Mouse (Mus musculus) liver, embryonic 11.5 days (tissue): ENCODE results near the gene Dock7. TPM values are rescaled to one million over a fixed set of nuclear protein-coding genes. Genes with fewer than 3 reads are reported as not detected.

ENCODE experiments used
- ATAC-seq: fragments of 200-750 bp; cut with Nextera tagmentation; replicated peaks from 2 replicates; pipeline ENCODE4 v1.8.0; 2017; ENCODE audit warnings: moderate number of reproducible peaks, mild to moderate bottlenecking, moderate TSS enrichment, moderate library complexity; ENCODE audit not compliant: low FRiP score
- DNase-seq: peaks from one replicate; pipeline ENCODE4 v3.0.0-alpha.2; 2017; ENCODE audit warnings: low spot score
- H3K27ac ChIP-seq: fragments of 300-500 bp; sonication (generic); 2 replicates; pipeline ENCODE4 v1.5.1; 2014; ENCODE audit warnings: mild to moderate bottlenecking, low read depth, low read length, control low read depth
- H3K27me3 ChIP-seq: fragments of 300-500 bp; sonication (generic); replicated peaks from 2 replicates; pipeline ENCODE4 v1.6.1; 2014; ENCODE audit warnings: low read length, mixed read lengths; ENCODE audit not compliant: control insufficient read depth, insufficient read depth
- H3K36me3 ChIP-seq: fragments of 300-500 bp; sonication (generic); 2 replicates; pipeline ENCODE4 v1.6.1; 2014; ENCODE audit warnings: mild to moderate bottlenecking, low read length, moderate library complexity, mixed read lengths; ENCODE audit not compliant: control insufficient read depth, insufficient read depth
- H3K4me1 ChIP-seq: fragments of 300-500 bp; sonication (generic); replicated peaks from 2 replicates; pipeline ENCODE4 v1.6.1; 2014; ENCODE audit warnings: low read length, mixed read lengths; ENCODE audit not compliant: control insufficient read depth, insufficient read depth
- H3K4me2 ChIP-seq: fragments of 300-500 bp; sonication (generic); 2 replicates; pipeline ENCODE4 v1.6.1; 2014; ENCODE audit warnings: mild to moderate bottlenecking, control low read depth, moderate library complexity
- H3K4me3 ChIP-seq: fragments of 300-500 bp; sonication (generic); 2 replicates; pipeline ENCODE4 v1.5.1; 2014; ENCODE audit warnings: low read depth, low read length, control low read depth
- H3K9ac ChIP-seq: fragments of 300-500 bp; sonication (generic); 2 replicates; pipeline ENCODE4 v1.6.1; 2014; ENCODE audit warnings: low read depth, low read length, control low read depth
- H3K9me3 ChIP-seq: fragments of 300-500 bp; sonication (generic); 2 replicates; pipeline ENCODE4 v1.6.1; 2016; ENCODE audit warnings: low read length, inconsistent platforms, mixed read lengths; ENCODE audit not compliant: control insufficient read depth
- WGBS: fragments of 180-500 bp; shearing (Covaris S2); extraction: QIAGEN DNeasy Blood & Tissue Kit; methylation state at CpG from one replicate; pipeline ENCODE4 v1.1.7; 2014; 5-methylcytosine and 5-hydroxymethylcytosine counted together
- polyA plus RNA-seq: library from polyadenylated mRNA; unstranded; fragments of >200 nt; fragmentation: Nextera tagmentation; extraction: Ambion mirVana; gene quantifications from 2 replicates; pipeline ENCODE4 v1.2.1, GENCODE M21; 2014

Gene Dock7
- polyA plus RNA-seq, 1 experiment from 2014 or later: 39.0 TPM

GRCm38 (mm10) chr4:99081169-99081568, 39.5 kb downstream of the Dock7 start:
- WGBS: 82% methylated on average over 1 of the region's 1 CpGs
- H3K9ac ChIP-seq: no peak overlapping the region
- no peak for DNase-seq

GRCm38 (mm10) chr4:99078005-99078404, 42.7 kb downstream of the Dock7 start:
- Histone ChIP-seq H3K36me3 (peaks cover 14% of the 10 kb centered on the region; the same call in 1 of the 2 replicates), H3K9ac (no peak overlapping the region), H3K27ac (no peak overlapping the region), H3K9me3 (no peaks in the 10 kb centered on the region), H3K4me3 (no peak overlapping the region), H3K27me3 (no peaks in the 10 kb centered on the region), H3K4me2 (no peak overlapping the region), H3K4me1 (no peaks in the 10 kb centered on the region)
- no peak for ATAC-seq
- DNase-seq: no peak
- WGBS: 70% methylated on average over 3 of the region's 3 CpGs

More at GRCm38 (mm10) chr4:99081169-99081568, 39.5 kb downstream of the Dock7 start:
- no peaks in the 10 kb centered on the region for H3K4me1 ChIP-seq
- no peak overlapping the region for H3K4me2 ChIP-seq
- ATAC-seq: no peak
- H3K27me3 ChIP-seq: no peaks in the 10 kb centered on the region
- no peaks in the 10 kb centered on the region for H3K9me3 ChIP-seq
- H3K27ac ChIP-seq: no peak overlapping the region
- H3K4me3 ChIP-seq: no peak overlapping the region
- peaks cover 9% of the 10 kb centered on the region; the same call in 1 of the 2 replicates for H3K36me3 ChIP-seq

- ATAC-seq (no peak), DNase-seq (no peak)
- Histone ChIP-seq H3K27ac (no peak overlapping the region), H3K4me1 (no peaks in the 10 kb centered on the region), H3K4me2 (no peak overlapping the region), H3K4me3 (no peak overlapping the region), H3K9me3 (no peaks in the 10 kb centered on the region), H3K36me3 (peaks cover 14% of the 10 kb centered on the region; the same call in 1 of the 2 replicates), H3K27me3 (no peaks in the 10 kb centered on the region), H3K9ac (no peak overlapping the region)
- 84% methylated on average over 6 of the region's 6 CpGs for WGBS
Measured at GRCm38 (mm10) chr4:99068806-99069205, 51.9 kb downstream of the Dock7 start.

GRCm38 (mm10) chr4:99064524-99064923, 56.2 kb downstream of the Dock7 start:
- Histone ChIP-seq H3K4me1 (no peaks in the 10 kb centered on the region), H3K27me3 (no peaks in the 10 kb centered on the region), H3K4me2 (no peak overlapping the region), H3K36me3 (peaks cover 10% of the 10 kb centered on the region; the same call in 1 of the 2 replicates), H3K27ac (no peak overlapping the region), H3K9me3 (no peaks in the 10 kb centered on the region), H3K9ac (no peak overlapping the region), H3K4me3 (no peak overlapping the region)
- 71% methylated on average over 5 of the region's 5 CpGs for WGBS
- no peak for ATAC-seq
- no peak for DNase-seq

GRCm38 (mm10) chr4:99048581-99048980, 72.1 kb downstream of the Dock7 start:
- Histone ChIP-seq H3K4me2 (no peak overlapping the region), H3K9ac (no peak overlapping the region), H3K9me3 (no peaks in the 10 kb centered on the region), H3K27me3 (no peaks in the 10 kb centered on the region), H3K4me1 (peaks cover 9% of the 10 kb centered on the region), H3K27ac (no peak overlapping the region), H3K36me3 (0 out of 2 replicates have a peak, but pooled peaks cover 2% of the 10 kb centered on the region), H3K4me3 (no peak overlapping the region)
- DNase-seq (no peak), ATAC-seq (no peak)
- WGBS: 84% methylated on average over 2 of the region's 2 CpGs

- WGBS: 87% methylated on average over 3 of the region's 3 CpGs
- ATAC-seq: no peak
- peaks cover 9% of the 10 kb centered on the region; the same call in 1 of the 2 replicates for H3K36me3 ChIP-seq
Measured at GRCm38 (mm10) chr4:99046471-99046870, 74.2 kb downstream of the Dock7 start.

GRCm38 (mm10) chr4:99044854-99045253, 75.9 kb downstream of the Dock7 start:
- no peak overlapping the region for H3K4me3 ChIP-seq
- H3K27me3 ChIP-seq: no peaks in the 10 kb centered on the region
- ATAC-seq (peak; percentile 99), DNase-seq (no peak)
- H3K9ac ChIP-seq: no peak overlapping the region
- peak overlapping the region; percentile 75; the same call in 1 of the 2 replicates for H3K27ac ChIP-seq
- no peak overlapping the region; the same call in 1 of the 2 replicates for H3K4me2 ChIP-seq
- no peaks in the 10 kb centered on the region for H3K9me3 ChIP-seq
- peaks cover 9% of the 10 kb centered on the region for H3K4me1 ChIP-seq
- WGBS: 48% methylated on average over 3 of the region's 3 CpGs
- peaks cover 9% of the 10 kb centered on the region; the same call in 1 of the 2 replicates for H3K36me3 ChIP-seq

More at GRCm38 (mm10) chr4:99046471-99046870, 74.2 kb downstream of the Dock7 start:
- Histone ChIP-seq H3K4me2 (no peak overlapping the region), H3K27me3 (no peaks in the 10 kb centered on the region), H3K4me1 (peaks cover 9% of the 10 kb centered on the region), H3K27ac (no peak overlapping the region), H3K4me3 (no peak overlapping the region), H3K9me3 (no peaks in the 10 kb centered on the region), H3K9ac (no peak overlapping the region)
- DNase-seq: no peak

- Histone ChIP-seq H3K4me1 (no peaks in the 10 kb centered on the region), H3K36me3 (no peaks in the 10 kb centered on the region), H3K9me3 (no peaks in the 10 kb centered on the region), H3K4me3 (no peak overlapping the region), H3K4me2 (no peak overlapping the region; the same call in 1 of the 2 replicates), H3K27me3 (no peaks in the 10 kb centered on the region), H3K9ac (no peak overlapping the region), H3K27ac (no peak overlapping the region)
- 43% methylated on average over 4 of the region's 4 CpGs for WGBS
- DNase-seq (no peak), ATAC-seq (no peak)
Measured at GRCm38 (mm10) chr4:99032921-99033320, 87.8 kb downstream of the Dock7 start.

- Histone ChIP-seq H3K27me3 (no peaks in the 10 kb centered on the region), H3K9me3 (no peaks in the 10 kb centered on the region), H3K36me3 (no peaks in the 10 kb centered on the region), H3K9ac (no peak within 1 kb of the TSS), H3K4me1 (no peaks in the 10 kb centered on the region), H3K4me3 (no peak within 1 kb of the TSS), H3K4me2 (peak within 1 kb of the TSS; percentile 21; the same call in 1 of the 2 replicates), H3K27ac (no peak within 1 kb of the TSS)
- DNase-seq: no peak
- WGBS: 74% methylated on average over 2 of the region's 2 CpGs
- ATAC-seq: no peak
Measured at GRCm38 (mm10) chr4:99030686-99031085, 90.0 kb downstream of the Dock7 start, which contains the start of gene Angptl3. TSS of gene Angptl3 (plus strand) at chr4:99030954.
